Mouse (Mus musculus) adrenal gland, postnatal 25 days (tissue): Measurements from ENCODE around the gene Nemp1. TPM values are rescaled to one million over a fixed set of nuclear protein-coding genes. Genes with fewer than 3 reads are reported as not detected.

ENCODE experiments used
- total RNA-seq: library from RNA; stranded (reverse); gene quantifications from 2 replicates; pipeline ENCODE4 v1.2.3, GENCODE M21; 2021

Nemp1 gene
- total RNA-seq, 1 experiment from 2014 or later, result 13.7 TPM

Other genes starting within 250 kb of the Nemp1 start
- 2.8 and 4.9 TPM in 2 replicates for gene Stac3, start 165.2 kb upstream of the Nemp1 start, total RNA-seq
- gene Ndufa4l2, start 151.9 kb upstream of the Nemp1 start, total RNA-seq, result 43.2 and 50.0 TPM in 2 replicates
- gene Shmt2, start 144.5 kb upstream of the Nemp1 start, total RNA-seq, result 56.3 and 61.1 TPM in 2 replicates
- 8.3 and 10.0 TPM in 2 replicates for gene Nxph4, start 132.3 kb upstream of the Nemp1 start, total RNA-seq
- gene Lrp1, start 45.8 kb upstream of the Nemp1 start, total RNA-seq, result 196 and 254 TPM in 2 replicates
- 117 and 121 TPM in 2 replicates for gene Stat6, start 23.9 kb upstream of the Nemp1 start, total RNA-seq
- 19.0 and 21.7 TPM in 2 replicates for gene Nab2, start 1.7 kb downstream of the Nemp1 start, total RNA-seq
- 0.33 and 1.1 TPM in 2 replicates for gene Myo1a, start 38.3 kb downstream of the Nemp1 start, total RNA-seq
- gene Tac2, start 57.6 kb downstream of the Nemp1 start, total RNA-seq, result not detected in 2 replicates
- 12.3 and 13.5 TPM in 2 replicates for gene Zbtb39, start 72.6 kb downstream of the Nemp1 start, total RNA-seq
- gene Gpr182, start 84.8 kb downstream of the Nemp1 start, total RNA-seq, result 10.9 and 11.4 TPM in 2 replicates
- 0.57 and 1.3 TPM in 2 replicates for gene Rdh1, start 92.8 kb downstream of the Nemp1 start, total RNA-seq
- gene Rdh16f1, start 92.9 kb downstream of the Nemp1 start, total RNA-seq, result 1.0 and 2.7 TPM in 2 replicates
- not detected in 2 replicates for gene Rdh9, start 109.5 kb downstream of the Nemp1 start, total RNA-seq
- gene Rdh16, start 134.3 kb downstream of the Nemp1 start, total RNA-seq, result 0.12 and 0.52 TPM in 2 replicates
- not detected in 2 replicates for gene Rdh19, start 183.0 kb downstream of the Nemp1 start, total RNA-seq
- gene Rdh16f2, start 199.6 kb downstream of the Nemp1 start, total RNA-seq, result not detected in 2 replicates
- 5.8 TPM in 1 of 2 replicates, not detected in the other for gene Rdh7, start 221.9 kb downstream of the Nemp1 start, total RNA-seq
- 0.82 and 2.6 TPM in 2 replicates for gene Sdr9c7, start 231.6 kb downstream of the Nemp1 start, total RNA-seq